Mouse (Mus musculus): Measurements from ENCODE around the gene Cntf.
A peak's percentile ranks its signal among the peaks of the same experiment; 100 is the strongest.

The Cntf gene

DNA sequence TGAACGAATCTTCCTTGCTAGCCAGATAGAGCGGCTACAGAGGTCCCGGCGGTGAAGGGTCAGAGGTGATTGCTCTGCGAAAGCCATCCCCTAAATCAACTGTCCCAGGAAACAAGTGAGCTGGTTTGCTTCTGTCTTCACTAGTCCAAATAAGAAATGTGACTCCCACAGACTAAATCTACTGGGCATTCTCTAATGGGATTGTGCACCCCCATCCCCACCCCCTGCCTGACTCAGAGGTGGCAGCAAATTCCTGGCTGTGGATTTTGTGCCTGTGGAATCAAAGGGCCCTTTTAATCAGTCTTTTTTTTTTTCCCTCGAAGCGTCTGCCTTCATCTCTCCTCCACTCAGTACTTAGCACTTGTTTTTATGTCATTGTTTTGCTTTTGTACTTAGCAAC lies at the start of gene Cntf:
Gene Cntf, minus strand, starts transcription at position 325 of the 400 bp plus-strand sequence.
- no peak for DNase-seq (ENCODE audit: extremely low read depth, insufficient read length, low spot score)

GRCm38 (mm10) chr19:12813883-12814282 lies 48.5 kb upstream of the Cntf start:
- DNase-seq (ENCODE audit: extremely low read depth, insufficient read length, low spot score): no peak

GRCm38 (mm10) chr19:12812644-12813364 lies 47.4 kb upstream of the Cntf start:
- DNase-seq (ENCODE audit: extremely low read depth, insufficient read length, low spot score): no peak

DNA sequence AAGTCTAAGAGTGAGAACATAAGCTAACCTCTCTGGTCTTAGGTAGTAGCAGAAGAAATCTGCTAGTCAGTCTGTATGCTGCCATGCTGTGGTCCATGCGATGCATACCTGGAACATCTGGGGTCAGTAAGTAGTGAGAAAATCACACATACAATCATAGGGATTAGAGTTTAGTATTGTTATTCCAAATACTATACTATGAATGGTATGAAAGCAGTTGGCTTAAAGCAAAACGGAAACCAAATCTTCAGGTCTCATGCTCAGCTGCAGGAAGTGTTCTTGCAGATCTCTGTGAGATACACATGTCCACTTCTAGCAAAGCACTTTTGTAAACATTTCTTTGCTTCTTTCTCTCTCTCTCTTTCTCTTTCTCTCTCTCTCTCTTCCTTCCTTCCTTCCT lies 40.8 kb upstream of the Cntf start:
- no peak for DNase-seq (ENCODE audit: extremely low read depth, insufficient read length, low spot score)

DNA sequence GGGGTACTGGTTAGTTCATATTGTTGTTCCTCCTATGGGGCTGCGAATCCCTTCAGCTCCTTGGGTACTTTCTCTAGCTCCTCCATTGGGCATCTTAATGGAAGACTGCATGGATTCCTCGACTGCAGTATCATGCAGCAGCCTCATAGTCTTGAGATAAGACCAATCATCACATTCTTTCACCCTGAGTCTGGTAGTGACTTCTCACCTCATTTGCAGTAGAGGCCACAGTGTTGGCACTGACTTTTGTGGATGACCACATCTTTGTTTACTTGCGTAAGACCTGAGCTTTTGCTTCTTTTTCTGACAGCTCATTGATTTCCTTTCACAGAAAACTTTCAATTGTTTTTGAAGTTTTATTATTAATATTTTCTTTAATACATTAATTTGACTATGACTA lies 40.3 kb upstream of the Cntf start:
- DNase-seq (ENCODE audit: extremely low read depth, insufficient read length, low spot score): peak; percentile 6

DNA sequence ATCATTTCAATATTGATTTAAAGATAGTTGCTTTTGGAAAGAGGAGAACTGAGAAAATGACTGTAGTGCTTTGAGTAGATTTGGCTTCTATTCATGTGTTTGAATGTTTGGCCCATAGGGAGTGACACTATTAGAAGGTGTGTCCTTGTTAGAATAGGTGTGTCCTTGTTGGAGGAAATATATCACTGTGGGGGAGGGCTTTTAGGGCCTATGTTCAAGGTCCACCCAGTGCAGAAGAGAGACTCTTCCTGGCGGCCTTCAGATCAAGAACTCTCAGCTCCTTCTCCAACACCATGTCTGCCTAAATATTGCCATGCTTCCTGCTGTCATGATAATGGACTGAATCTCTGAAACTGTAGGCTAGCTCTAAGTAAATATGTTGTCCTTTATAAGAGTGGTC lies 38.8 kb upstream of the Cntf start:
- DNase-seq (ENCODE audit: extremely low read depth, insufficient read length, low spot score): no peak

GRCm38 (mm10) chr19:12802830-12803229 lies 37.4 kb upstream of the Cntf start:
- no peak for DNase-seq (ENCODE audit: extremely low read depth, insufficient read length, low spot score)

DNA sequence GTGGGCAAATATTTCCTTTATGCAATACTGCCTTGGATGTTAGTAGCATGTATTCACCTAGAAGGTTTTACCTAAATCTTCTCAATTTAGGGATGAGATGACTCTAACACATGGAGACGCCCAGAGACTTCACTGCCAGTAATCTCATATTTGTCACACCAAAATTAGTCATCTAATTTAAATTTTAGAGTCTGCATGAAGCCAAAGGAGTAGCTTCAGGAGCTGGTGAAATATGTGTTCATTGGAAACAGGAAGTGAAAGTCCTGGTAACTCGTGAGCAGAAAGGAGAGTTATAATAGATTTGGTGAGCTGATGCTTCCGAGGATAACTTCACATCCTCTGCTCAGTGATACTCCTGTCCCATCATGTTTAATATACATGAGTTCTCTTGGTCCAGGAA lies 35.6 kb upstream of the Cntf start:
- no peak for DNase-seq (ENCODE audit: extremely low read depth, insufficient read length, low spot score)

DNA sequence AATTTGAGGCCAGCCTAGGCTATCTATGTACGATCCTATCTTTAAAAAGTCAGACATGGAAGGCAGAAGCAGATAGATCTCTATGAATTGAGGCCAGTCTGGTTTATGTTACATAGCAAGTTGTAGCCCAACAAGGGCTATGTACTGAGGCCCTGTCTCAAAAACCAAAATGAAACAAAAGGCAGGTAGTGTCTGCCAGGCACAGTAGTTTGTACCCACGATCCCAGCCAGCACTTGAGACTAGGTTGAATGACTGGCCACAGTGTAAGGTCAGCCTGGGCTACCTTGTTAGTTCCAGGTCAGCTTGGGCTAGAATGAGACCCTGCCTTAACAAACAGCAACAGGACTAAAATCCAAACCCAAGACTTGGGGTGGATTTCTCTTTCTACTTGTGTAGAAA lies 35.2 kb upstream of the Cntf start:
- no peak for DNase-seq (ENCODE audit: extremely low read depth, insufficient read length, low spot score)

DNA sequence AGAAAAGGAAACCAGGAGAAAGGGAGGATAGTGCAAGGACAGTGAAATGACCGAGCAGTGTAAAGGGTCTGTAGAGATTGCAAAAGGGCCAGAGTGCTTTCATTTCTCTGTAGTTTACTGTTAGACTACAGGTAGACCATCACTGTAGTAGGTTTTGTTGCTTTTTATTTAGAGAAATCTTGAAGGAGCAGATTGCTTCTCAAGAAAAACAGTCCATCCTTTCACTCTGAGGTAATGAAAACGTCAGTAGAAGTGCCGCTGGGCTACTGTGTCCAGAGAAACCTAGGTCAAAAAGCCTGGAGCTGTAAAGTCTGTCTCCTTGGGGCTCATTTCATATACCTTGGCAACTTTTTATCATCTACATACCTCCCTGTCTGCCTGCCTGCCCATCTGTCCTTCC lies 33.6 kb upstream of the Cntf start:
- no peak for DNase-seq (ENCODE audit: extremely low read depth, insufficient read length, low spot score)

DNA sequence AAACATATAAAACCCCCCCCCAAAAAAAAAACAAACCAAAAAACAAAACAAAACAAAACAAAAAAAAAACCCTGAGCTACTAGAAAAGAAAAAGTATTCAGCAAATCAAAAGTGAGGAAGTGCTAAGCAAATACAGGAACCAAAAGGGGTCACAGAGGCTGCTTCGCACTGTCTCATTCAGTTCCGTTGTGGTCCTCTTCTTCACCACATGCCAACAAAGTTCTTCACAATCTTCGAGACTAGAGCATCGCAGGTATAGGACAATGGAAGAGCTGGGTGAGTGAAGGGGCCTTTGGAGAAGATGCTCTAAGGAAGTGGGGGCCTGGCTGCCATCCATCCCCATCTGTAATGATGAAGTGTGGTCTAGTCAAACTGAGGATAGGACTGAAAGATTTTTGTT lies 33.0 kb upstream of the Cntf start:
- DNase-seq (ENCODE audit: extremely low read depth, insufficient read length, low spot score): no peak

- DNase-seq (ENCODE audit: extremely low read depth, insufficient read length, low spot score): peak; percentile 19
Observed at GRCm38 (mm10) chr19:12797071-12797470, 31.6 kb upstream of the Cntf start.

DNA sequence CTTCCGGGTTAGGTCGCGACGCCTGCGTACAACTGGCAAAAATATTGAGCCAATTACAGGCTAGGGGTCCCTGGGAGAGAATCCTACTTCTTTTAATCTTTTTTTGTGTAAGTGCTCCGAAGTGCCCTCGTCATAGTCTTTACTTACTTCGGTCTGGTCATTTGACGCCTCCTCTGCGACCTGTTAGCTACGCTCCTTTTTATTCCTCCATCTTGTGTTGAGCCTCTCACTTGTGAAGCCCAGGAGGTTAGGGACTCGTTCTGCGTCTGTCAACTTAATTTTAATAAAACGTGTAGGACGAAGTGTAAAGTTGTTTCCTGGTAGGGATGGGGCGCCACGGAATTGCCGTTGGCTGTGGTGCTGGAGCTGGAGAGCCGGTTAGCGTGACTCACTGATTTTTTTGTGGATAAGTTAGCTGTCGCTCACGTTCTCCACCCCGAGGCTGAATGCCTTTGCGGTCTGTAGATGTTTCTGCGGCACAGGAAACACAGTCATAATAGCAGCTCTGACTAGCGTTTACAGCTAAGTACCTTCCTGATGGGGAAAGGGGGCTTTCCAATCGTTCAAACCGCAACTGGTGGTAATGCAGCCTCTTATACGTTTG lies 31.0 kb upstream of the Cntf start:
- DNase-seq (ENCODE audit: extremely low read depth, insufficient read length, low spot score): peak; percentile 73

DNA sequence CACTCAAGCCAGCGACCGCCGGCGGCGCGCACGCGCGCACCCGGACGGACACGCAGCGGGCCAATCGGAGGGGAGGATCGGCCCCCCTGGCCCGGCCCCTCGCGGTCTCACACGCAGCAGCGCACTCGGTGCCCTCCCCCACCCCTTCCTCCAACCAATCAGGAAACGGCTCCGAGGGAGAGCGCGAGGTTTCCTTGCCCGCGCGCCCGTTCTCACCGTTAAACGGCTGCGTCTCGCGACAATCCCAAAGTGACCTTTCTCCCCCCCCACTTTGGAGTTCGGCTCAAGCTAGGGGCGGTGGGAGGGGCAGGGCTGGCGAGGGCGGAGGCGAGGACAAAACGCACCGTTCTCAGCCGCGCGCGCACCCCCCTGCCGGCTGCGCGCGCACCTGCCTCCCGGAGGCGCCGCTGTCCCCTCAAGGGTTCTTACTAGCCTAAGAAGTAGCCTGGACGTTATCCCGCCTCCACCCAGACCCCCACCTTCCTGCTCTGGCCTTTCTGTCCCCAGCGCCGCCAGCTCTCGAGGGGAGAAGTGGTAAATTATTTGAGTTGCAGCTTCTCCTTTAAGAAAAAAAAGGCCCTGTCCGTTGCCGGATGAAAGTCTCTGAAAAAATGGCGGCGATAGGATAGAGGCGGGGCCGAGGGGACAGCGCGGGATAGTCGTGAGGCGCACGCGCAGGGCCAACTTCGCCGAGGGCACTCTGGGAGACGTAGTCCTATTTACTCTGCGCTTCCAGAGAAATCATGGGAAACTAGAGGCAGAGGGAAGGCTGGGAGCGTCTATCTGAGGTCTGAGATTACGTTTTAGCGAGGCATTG lies 30.3 kb upstream of the Cntf start, which contains the start of the genes Zfp91 and Lpxn:
Gene Zfp91, minus strand, starts transcription at position 616 of the 817 bp plus-strand sequence.
Gene Lpxn, plus strand, starts transcription at position 683 of the 817 bp plus-strand sequence.
- DNase-seq (ENCODE audit: extremely low read depth, insufficient read length, low spot score): peak; percentile 95

GRCm38 (mm10) chr19:12795110-12795509 lies 29.7 kb upstream of the Cntf start:
- DNase-seq (ENCODE audit: extremely low read depth, insufficient read length, low spot score): no peak

GRCm38 (mm10) chr19:12794056-12795044 lies 28.9 kb upstream of the Cntf start:
- DNase-seq (ENCODE audit: extremely low read depth, insufficient read length, low spot score): peak; percentile 88

- no peak for DNase-seq (ENCODE audit: extremely low read depth, insufficient read length, low spot score)
Observed at GRCm38 (mm10) chr19:12792374-12792773, 26.9 kb upstream of the Cntf start.

DNA sequence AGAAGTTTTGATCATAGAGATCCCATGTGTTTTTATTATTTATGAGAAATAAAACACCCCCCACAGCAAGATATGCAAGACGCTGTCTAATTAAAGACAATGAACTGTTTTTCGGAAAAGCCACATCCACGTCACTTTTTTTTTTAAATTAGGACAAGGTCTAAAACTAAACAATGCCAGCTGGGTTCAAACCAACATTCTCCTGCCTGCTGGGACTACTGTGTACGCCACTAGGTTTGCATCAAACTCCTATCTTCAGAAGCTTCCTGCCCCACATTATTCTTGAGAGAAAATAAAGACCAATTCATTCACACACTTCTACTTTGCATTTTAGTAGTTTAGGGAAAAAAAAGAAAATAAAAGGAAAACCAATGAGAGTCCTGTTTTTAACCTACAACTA lies 22.3 kb upstream of the Cntf start:
- no peak for DNase-seq (ENCODE audit: extremely low read depth, insufficient read length, low spot score)

- DNase-seq (ENCODE audit: extremely low read depth, insufficient read length, low spot score): no peak
Observed at GRCm38 (mm10) chr19:12786803-12787395, 21.5 kb upstream of the Cntf start.

GRCm38 (mm10) chr19:12780437-12780836 lies 15.0 kb upstream of the Cntf start:
- no peak for DNase-seq (ENCODE audit: extremely low read depth, insufficient read length, low spot score)
